Mouse (Mus musculus) olfactory bulb, adult 2 months (tissue): Measurements from ENCODE around the gene Lrrc23. TPM values are rescaled to one million over a fixed set of nuclear protein-coding genes. Genes with fewer than 3 reads are reported as not detected.

ENCODE experiments used
- H3K27ac ChIP-seq: fragments of 200-500 bp; 2 replicates; pipeline ENCODE4 v1.5.1; 2012; ENCODE audit warnings: low read depth, low read length; ENCODE audit not compliant: insufficient read depth
- H3K4me1 ChIP-seq: fragments of 200-500 bp; 2 replicates; pipeline ENCODE4 v1.6.1; 2012; ENCODE audit warnings: low read length; ENCODE audit not compliant: control insufficient read depth, insufficient read depth
- H3K4me3 ChIP-seq: fragments of 200-500 bp; 2 replicates; pipeline ENCODE4 v1.5.1; 2012; ENCODE audit warnings: mild to moderate bottlenecking, low read depth, low read length, moderate library complexity; ENCODE audit not compliant: insufficient read depth
- CTCF ChIP-seq: fragments of 200-500 bp; IDR thresholded peaks from 2 replicates; pipeline ENCODE4 v1.5.1; 2012; ENCODE audit warnings: low read depth, mild to moderate bottlenecking, low read length, moderate library complexity; ENCODE audit not compliant: insufficient read depth
- POLR2A ChIP-seq: fragments of 200-500 bp; IDR thresholded peaks from 2 replicates; pipeline ENCODE4 v1.6.1; 2012; ENCODE audit warnings: mild to moderate bottlenecking, low read depth, low read length, moderate library complexity; ENCODE audit not compliant: insufficient read depth
- WGBS: fragments of 180-500 bp; shearing (Covaris S2); methylation state at CpG from one replicate; pipeline ENCODE4 v1.1.7; 2018; 5-methylcytosine and 5-hydroxymethylcytosine counted together
- polyA plus RNA-seq: library from polyadenylated mRNA; stranded (reverse); fragments of >200 nt; gene quantifications from 2 replicates; pipeline ENCODE4 v1.2.4, GENCODE M21; 2012; ENCODE audit warnings: low replicate concordance; ENCODE audit not compliant: missing spikeins, insufficient read depth, insufficient read length

The Lrrc23 gene
- polyA plus RNA-seq: not detected in 2 replicates

GRCm38 (mm10) chr6:124779222-124779983 is at the start of gene Lrrc23:
TSS of gene Lrrc23 (minus strand) at chr6:124779727.
- peak within 1 kb of the TSS; percentile 28 for H3K4me3 ChIP-seq
- 1% methylated on average over 23 of the region's 23 CpGs for WGBS
- no peak for TF ChIP-seq CTCF
- no peak for TF ChIP-seq POLR2A
- peaks cover 18% of the 10 kb centered on the region for H3K4me1 ChIP-seq
- peak within 1 kb of the TSS; percentile 55; the same call in 1 of the 2 replicates for H3K27ac ChIP-seq

DNA sequence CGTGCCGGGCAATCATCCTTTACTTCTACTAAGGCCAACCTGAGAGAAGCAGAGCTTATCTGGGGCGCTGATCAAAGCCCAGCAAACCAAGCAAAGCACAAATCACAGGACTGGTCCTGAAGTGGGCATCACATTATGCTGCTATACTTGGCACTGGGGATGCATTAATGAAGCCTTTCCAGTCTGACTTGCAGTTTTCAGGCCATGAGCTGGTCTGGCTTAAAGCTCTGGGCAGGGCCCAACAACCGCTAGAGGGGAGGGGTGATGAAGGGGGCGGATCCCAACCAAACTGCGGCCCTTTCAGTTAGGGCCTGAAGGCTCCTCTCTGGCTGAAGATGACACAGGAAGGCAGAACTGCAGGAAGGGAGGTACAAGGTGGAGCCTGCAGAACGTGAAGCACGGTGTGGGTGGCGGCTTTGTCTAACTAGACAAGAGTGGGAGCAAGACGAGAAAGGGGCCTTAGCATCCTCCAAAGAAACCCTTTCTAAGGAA is 48.6 kb upstream of the Lrrc23 start:
- 13% methylated on average over 10 of the region's 10 CpGs for WGBS
- TF ChIP-seq POLR2A (no peak), CTCF (no peak)
- 0 out of 2 replicates have a peak overlapping the region, but pooled peaks have one; percentile 14 for H3K27ac ChIP-seq

DNA sequence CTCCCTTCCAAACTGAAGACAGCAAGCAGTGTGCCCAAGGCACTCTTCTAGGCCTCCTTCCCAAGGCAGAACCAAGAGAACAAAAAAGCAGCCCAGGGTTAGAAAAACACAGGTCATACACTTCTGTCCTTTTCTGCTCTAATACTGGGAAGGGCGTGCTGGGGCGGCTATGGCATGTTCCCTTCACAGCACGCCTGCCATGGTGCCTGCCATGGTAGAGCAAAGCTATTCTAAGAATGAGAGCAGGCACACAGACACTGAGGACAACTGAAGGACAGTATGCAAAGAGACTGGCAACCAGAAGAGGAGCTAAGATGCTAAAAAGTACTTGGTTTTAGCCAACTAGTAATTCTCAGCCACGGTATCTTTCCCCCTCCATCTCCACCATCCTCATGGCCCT is 42.5 kb upstream of the Lrrc23 start:
- Histone ChIP-seq H3K27ac (no peak overlapping the region), H3K4me1 (0 out of 2 replicates have a peak, but pooled peaks cover 4% of the 10 kb centered on the region), H3K4me3 (no peak overlapping the region)
- 94% methylated on average over 4 of the region's 4 CpGs for WGBS
- no peak for TF ChIP-seq POLR2A
- no peak for TF ChIP-seq CTCF

More for the DNA sequence above, 48.6 kb upstream of the Lrrc23 start:
- H3K4me3 ChIP-seq: peak overlapping the region; percentile 42
- H3K4me1 ChIP-seq: peaks cover 11% of the 10 kb centered on the region

DNA sequence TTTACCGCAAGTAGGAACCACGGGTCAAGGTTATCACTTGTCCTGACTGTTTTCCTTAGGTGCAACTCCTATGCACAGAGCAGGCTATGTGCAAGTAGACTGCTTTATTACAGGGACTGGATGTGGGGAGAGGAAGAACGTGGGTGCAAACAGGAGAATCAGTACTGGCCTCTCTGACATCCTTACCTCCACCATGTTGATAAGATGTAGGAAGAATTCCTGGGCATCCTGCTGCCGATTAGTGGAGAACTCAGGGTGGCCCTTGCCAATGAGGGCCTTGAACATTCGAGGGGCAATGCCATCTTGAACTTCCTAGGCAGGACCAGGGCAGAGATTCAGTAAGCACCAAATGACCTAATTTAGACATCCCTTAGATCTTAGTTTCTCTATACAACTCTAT is 41.4 kb upstream of the Lrrc23 start:
- TF ChIP-seq POLR2A (no peak), CTCF (no peak)
- Histone ChIP-seq H3K4me1 (0 out of 2 replicates have a peak, but pooled peaks cover 4% of the 10 kb centered on the region), H3K27ac (no peak overlapping the region), H3K4me3 (no peak overlapping the region)
- 94% methylated on average over 5 of the region's 5 CpGs for WGBS

DNA sequence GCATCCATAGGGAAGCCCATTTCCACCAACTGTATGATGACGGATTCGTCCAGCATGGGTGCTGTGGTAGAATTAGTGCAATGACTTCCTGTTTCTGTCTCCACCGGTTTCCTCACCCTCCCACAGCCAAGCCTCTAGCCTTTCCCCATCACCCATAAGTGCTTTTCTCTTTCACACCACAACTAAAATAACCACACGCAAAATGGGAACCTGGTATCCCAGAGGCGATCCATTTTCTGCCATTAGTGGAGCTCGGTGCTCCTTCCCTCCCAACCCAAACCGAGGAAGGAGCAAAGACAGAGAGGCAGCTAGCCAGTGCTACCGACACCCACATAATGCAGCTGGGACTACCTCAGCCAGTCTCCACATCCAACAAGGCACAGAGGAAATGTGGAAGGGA is 38.4 kb upstream of the Lrrc23 start:
- Histone ChIP-seq H3K4me3 (no peak overlapping the region), H3K27ac (no peak overlapping the region), H3K4me1 (peaks cover 14% of the 10 kb centered on the region)
- no peak for TF ChIP-seq CTCF
- TF ChIP-seq POLR2A: no peak
- 74% methylated on average over 8 of the region's 8 CpGs for WGBS

- Histone ChIP-seq H3K4me1 (peaks cover 18% of the 10 kb centered on the region), H3K4me3 (no peak overlapping the region), H3K27ac (no peak overlapping the region)
- WGBS: 95% methylated on average over 8 of the region's 8 CpGs
- no peak for TF ChIP-seq CTCF
- TF ChIP-seq POLR2A: no peak
Observed at GRCm38 (mm10) chr6:124817563-124817962, 38.0 kb upstream of the Lrrc23 start.

DNA sequence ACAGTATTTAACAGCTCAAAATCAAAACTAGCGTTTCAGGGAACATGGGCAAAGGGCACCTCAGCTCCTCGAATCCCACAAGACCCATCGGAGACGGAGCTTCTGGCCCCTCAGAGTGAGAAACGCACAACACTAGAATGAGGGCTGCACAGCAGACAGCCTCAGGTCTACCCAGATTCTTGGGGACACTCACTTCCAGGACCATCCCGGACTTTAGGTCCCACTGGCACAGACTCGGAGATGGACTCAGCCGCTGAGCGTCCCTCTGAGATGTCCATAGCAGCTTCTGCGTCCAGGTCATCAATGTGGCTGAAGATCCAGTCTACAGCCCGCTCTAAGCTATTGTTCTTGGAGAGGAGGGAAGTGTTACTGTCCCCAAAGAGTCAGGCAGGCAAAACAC is 37.6 kb upstream of the Lrrc23 start:
- TF ChIP-seq POLR2A (no peak), CTCF (no peak)
- 95% methylated on average over 11 of the region's 11 CpGs for WGBS
- Histone ChIP-seq H3K4me3 (no peak overlapping the region), H3K27ac (no peak overlapping the region), H3K4me1 (peaks cover 22% of the 10 kb centered on the region)

GRCm38 (mm10) chr6:124816611-124817010 is 37.1 kb upstream of the Lrrc23 start:
- Histone ChIP-seq H3K4me3 (no peak overlapping the region), H3K27ac (no peak overlapping the region), H3K4me1 (peaks cover 28% of the 10 kb centered on the region)
- no peak for TF ChIP-seq POLR2A
- TF ChIP-seq CTCF: no peak
- 86% methylated on average over 4 of the region's 4 CpGs for WGBS

- TF ChIP-seq POLR2A (no peak), CTCF (no peak)
- H3K4me3 ChIP-seq: no peak overlapping the region
- WGBS: 70% methylated on average over 9 of the region's 9 CpGs
- no peak overlapping the region for H3K27ac ChIP-seq
- peaks cover 30% of the 10 kb centered on the region for H3K4me1 ChIP-seq
Observed at GRCm38 (mm10) chr6:124814858-124815774, 35.6 kb upstream of the Lrrc23 start.
